Mouse (Mus musculus): ENCODE measurements around the gene Olfr1419. TPM values are rescaled to one million over a fixed set of nuclear protein-coding genes. Genes with fewer than 3 reads are reported as not detected.

Olfr1419 gene
- total RNA-seq, 2 experiments from 2014 or later = not detected

Small RNA genes within 50 kb of the gene (microRNA-seq; reads per million reads assigned to microRNA genes)
- 1.7 reads per million for gene Mir6994

Other genes with a start within 250 kb of the Olfr1419 start
- gene Ms4a3, start 234.3 kb downstream of the Olfr1419 start, total RNA-seq (2021) = not detected
- under 1 TPM in 1 of 2 experiments, not detected in 1; 0.92 TPM for gene Oosp2, start 214.5 kb downstream of the Olfr1419 start, total RNA-seq (2021)
- 1 to 10 TPM in 1 of 2 experiments, not detected in 1; 4.7 TPM for gene Oosp1, start 184.0 kb downstream of the Olfr1419 start, total RNA-seq (2021)
- not detected for gene Oosp3, start 178.1 kb downstream of the Olfr1419 start, total RNA-seq (2021)
- not detected for gene Gif, start 127.6 kb downstream of the Olfr1419 start, total RNA-seq (2021)
- gene Mrpl16, start 104.7 kb downstream of the Olfr1419 start, total RNA-seq (2021) = 10 to 100 TPM; 63.8 to 67.8 TPM
- 1 to 10 TPM; 8.4 to 9.2 TPM for gene Stx3, start 55.7 kb downstream of the Olfr1419 start, total RNA-seq (2021)
- gene Olfr1417, start 35.9 kb downstream of the Olfr1419 start, total RNA-seq (2021) = not detected
- not detected for gene Olfr1418, start 14.0 kb downstream of the Olfr1419 start, total RNA-seq (2021)
- gene Olfr1420, start 11.5 kb upstream of the Olfr1419 start, total RNA-seq (2021) = not detected
- 10 to 100 TPM; 25.0 to 28.2 TPM for gene Patl1, start 37.3 kb upstream of the Olfr1419 start, total RNA-seq (2021)
- 100 to 1,000 TPM in 1 of 2 experiments, 10 to 100 TPM in 1; 81.5 to 117 TPM for gene Osbp, start 90.8 kb upstream of the Olfr1419 start, total RNA-seq (2021)
- not detected for gene Olfr1423, start 166.2 kb upstream of the Olfr1419 start, total RNA-seq (2021)
- not detected for gene Olfr1424, start 187.6 kb upstream of the Olfr1419 start, total RNA-seq (2021)
- gene Olfr1425, start 202.6 kb upstream of the Olfr1419 start, total RNA-seq (2021) = not detected
- not detected for gene Olfr1426, start 216.9 kb upstream of the Olfr1419 start, total RNA-seq (2021)
- not detected for gene Olfr1427, start 228.2 kb upstream of the Olfr1419 start, total RNA-seq (2021)
- gene Olfr1428, start 240.8 kb upstream of the Olfr1419 start, total RNA-seq (2021) = not detected
- gene Olfr76, start 248.1 kb upstream of the Olfr1419 start, total RNA-seq (2021) = not detected

All from adrenal gland, postnatal 36 days (tissue).